In the genomic region with DNA sequence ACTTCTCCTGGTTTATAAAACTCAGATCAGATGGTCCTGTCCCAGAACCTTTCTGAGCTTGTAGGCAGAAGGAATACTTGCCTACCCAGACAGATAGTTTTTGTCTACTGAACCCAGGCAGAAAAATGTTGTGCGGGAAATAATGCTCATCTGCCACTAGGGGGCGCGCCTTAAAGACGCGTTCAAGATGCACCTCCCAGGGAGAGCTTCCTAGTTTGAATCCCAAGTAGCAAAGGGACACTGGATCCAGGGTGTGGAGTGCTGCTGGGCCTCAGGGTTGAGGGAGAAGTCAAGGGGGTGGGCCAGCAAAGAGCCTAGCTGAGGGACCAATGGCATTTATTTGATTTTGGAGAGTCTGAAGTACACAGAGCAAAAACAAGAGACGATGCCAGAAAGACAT, we compare ENCODE assay signal across 11 mouse cellular contexts. TPM values are rescaled to one million over a fixed set of nuclear protein-coding genes. Genes with fewer than 3 reads are reported as not detected.
A peak's percentile ranks its signal among the peaks of the same experiment; 100 is the strongest.
DNase-seq lines count a peak whose midpoint lies in the region; ATAC-seq lines count a peak whose summit lies in the region.
"Had no signal": no experiment of that assay in that cellular context is flagged by ENCODE, and none has a peak within 500 bp of the region (broad histone marks: within the 10 kb centered on the region; RNA-seq: fewer than 3 reads in every experiment).

No protein-coding gene starts in this region.

- no peaks in the 10 kb centered on the region; the same call in 1 of the 2 replicates for H3K27me3 ChIP-seq in hindbrain, embryonic 10.5 days (ENCODE audit: insufficient read depth, poor library complexity, severe bottlenecking)
- peaks cover 25% of the 10 kb centered on the region; the same call in 1 of the 2 replicates for H3K27me3 ChIP-seq in hindbrain, embryonic 13.5 days
- H3K27me3 ChIP-seq: stomach, embryonic 15.5 days had no signal

- H3K4me2 ChIP-seq in hindbrain, embryonic 13.5 days = no peak overlapping the region
- H3K4me2 ChIP-seq: embryonic facial prominence, embryonic 12.5 days; limb, embryonic 13.5 days; stomach, embryonic 15.5 days had no signal

- WGBS in hindbrain, embryonic 10.5 days = 18% methylated on average over 6 of the region's 6 CpGs
- WGBS in hindbrain, embryonic 13.5 days = 17% methylated on average over 6 of the region's 6 CpGs

- no peaks in the 10 kb centered on the region for H3K9me3 ChIP-seq in hindbrain, embryonic 10.5 days
- H3K9me3 ChIP-seq in hindbrain, embryonic 13.5 days = no peaks in the 10 kb centered on the region
- H3K9me3 ChIP-seq: embryonic facial prominence, embryonic 12.5 days; limb, embryonic 13.5 days; stomach, embryonic 15.5 days had no signal

- H3K9ac ChIP-seq in hindbrain, embryonic 13.5 days = no peak overlapping the region
- H3K9ac ChIP-seq: embryonic facial prominence, embryonic 12.5 days; limb, embryonic 13.5 days; stomach, embryonic 15.5 days had no signal

- no peak for ATAC-seq in hindbrain, embryonic 13.5 days (ENCODE audit: low FRiP score)
- ATAC-seq in megakaryocyte, adult 5-6 weeks (ENCODE audit: poor library complexity, severe bottlenecking) = peak; percentile 54

- DNase-seq in hindbrain, embryonic 10.5 days (ENCODE audit: low spot score) = peak; percentile 52
- peak; percentile 68 to 73 for DNase-seq in B cell, adult 2 months
- DNase-seq in adrenal gland, adult 2 months = peak; percentile 42
- peak; percentile 80 for DNase-seq in embryo, embryonic 11 days
- peak; percentile 61 for DNase-seq in kidney, postnatal 4 days
- peak; percentile 57 for DNase-seq in thymus, postnatal 0 days (ENCODE audit: low spot score)

- no peaks in the 10 kb centered on the region for H3K4me1 ChIP-seq in hindbrain, embryonic 10.5 days (replicated peaks)
- H3K4me1 ChIP-seq in hindbrain, embryonic 13.5 days (replicated peaks) = no peaks in the 10 kb centered on the region
- H3K4me1 ChIP-seq: embryonic facial prominence, embryonic 12.5 days; limb, embryonic 13.5 days; stomach, embryonic 15.5 days had no signal

- H3K4me3 ChIP-seq in hindbrain, embryonic 10.5 days = no peak overlapping the region
- H3K4me3 ChIP-seq in hindbrain, embryonic 13.5 days = no peak overlapping the region
- H3K4me3 ChIP-seq: embryonic facial prominence, embryonic 12.5 days; limb, embryonic 13.5 days; stomach, embryonic 15.5 days had no signal

- no peak overlapping the region for H3K27ac ChIP-seq in hindbrain, embryonic 10.5 days
- no peak overlapping the region for H3K27ac ChIP-seq in hindbrain, embryonic 13.5 days
- H3K27ac ChIP-seq: embryonic facial prominence, embryonic 12.5 days; limb, embryonic 13.5 days; stomach, embryonic 15.5 days had no signal

- H3K36me3 ChIP-seq in hindbrain, embryonic 10.5 days = no peaks in the 10 kb centered on the region
- no peaks in the 10 kb centered on the region for H3K36me3 ChIP-seq in hindbrain, embryonic 13.5 days
- H3K36me3 ChIP-seq: embryonic facial prominence, embryonic 12.5 days; limb, embryonic 13.5 days; stomach, embryonic 15.5 days had no signal

RNA-seq across cellular contexts. Expression of gene C1ql2, which starts 12.7 kb away (rescaled TPM):
- polyA plus RNA-seq in hindbrain, embryonic 10.5 days (2016; fragmentation: Nextera tagmentation; extraction: Ambion mirVana) = 0.54 and 1.8 TPM in 2 replicates
- polyA plus RNA-seq in hindbrain, embryonic 13.5 days (2015; fragmentation: Nextera tagmentation; extraction: Ambion mirVana) = 2.5 and 4.2 TPM in 2 replicates
- not detected for total RNA-seq in adrenal gland, adult 2 months (2021)
- 0.04 and 0.13 TPM in 2 replicates for polyA plus RNA-seq in adrenal gland, adult 2 months (2012; rRNA removed)
- total RNA-seq in megakaryocyte, adult 5-6 weeks (2015) = not detected in 2 replicates
- total RNA-seq in megakaryocyte, adult 5-6 weeks (2017) = not detected in 2 replicates
- 0.10 TPM in 1 of 2 replicates, not detected in the other for polyA plus RNA-seq in thymus, postnatal 0 days (2015; fragmentation: Nextera tagmentation; extraction: Ambion mirVana)
- polyA plus RNA-seq: stomach, embryonic 15.5 days had no signal

RNA-seq across cellular contexts. Expression of gene Steap3, which starts 55.2 kb away (rescaled TPM):
- polyA plus RNA-seq in hindbrain, embryonic 10.5 days (2016; fragmentation: Nextera tagmentation; extraction: Ambion mirVana) = 3.3 and 3.6 TPM in 2 replicates
- polyA plus RNA-seq in hindbrain, embryonic 13.5 days (2015; fragmentation: Nextera tagmentation; extraction: Ambion mirVana) = 1.9 and 2.2 TPM in 2 replicates
- 10 to 100 TPM; 34.5 to 38.1 TPM for total RNA-seq in adrenal gland, adult 2 months (2021)
- polyA plus RNA-seq in adrenal gland, adult 2 months (2012; rRNA removed) = 62.3 and 76.9 TPM in 2 replicates
- total RNA-seq in megakaryocyte, adult 5-6 weeks (2015) = 16.8 and 17.5 TPM in 2 replicates
- total RNA-seq in megakaryocyte, adult 5-6 weeks (2017) = 4.8 and 6.9 TPM in 2 replicates
- polyA plus RNA-seq in thymus, postnatal 0 days (2015; fragmentation: Nextera tagmentation; extraction: Ambion mirVana) = 4.7 and 5.0 TPM in 2 replicates

Comparison
In these comparisons a context has a peak if more than half of its experiments do, and no peak if none do; other contexts are left out.
1. RNA of gene Steap3, which starts 55.2 kb away (polyA plus RNA-seq): 62.3 to 76.9 TPM in adrenal gland, adult 2 months; 4.7 to 5.0 TPM in thymus, postnatal 0 days, 3.3 to 3.6 TPM in hindbrain, embryonic 10.5 days and 1.9 to 2.2 TPM in hindbrain, embryonic 13.5 days; every median in the first group is over 10 times any median in the second.
2. Peak in every context shown above with its lines, with median percentiles within 50 percentile points of each other: DNase-seq.